Mouse (Mus musculus): Measurements from ENCODE around the gene Gm11937. TPM values are rescaled to one million over a fixed set of nuclear protein-coding genes. Genes with fewer than 3 reads are reported as not detected.
"Not testable (repeated sequence)": the region's sequence is repeated elsewhere in the genome, so short reads cannot be mapped to it uniquely, and the experiment has no call there.

The Gm11937 gene
- total RNA-seq (2021) = not detected
- long read RNA-seq, experiment 1 = 0 reads
- long read RNA-seq, experiment 2 = 0 reads

DNA sequence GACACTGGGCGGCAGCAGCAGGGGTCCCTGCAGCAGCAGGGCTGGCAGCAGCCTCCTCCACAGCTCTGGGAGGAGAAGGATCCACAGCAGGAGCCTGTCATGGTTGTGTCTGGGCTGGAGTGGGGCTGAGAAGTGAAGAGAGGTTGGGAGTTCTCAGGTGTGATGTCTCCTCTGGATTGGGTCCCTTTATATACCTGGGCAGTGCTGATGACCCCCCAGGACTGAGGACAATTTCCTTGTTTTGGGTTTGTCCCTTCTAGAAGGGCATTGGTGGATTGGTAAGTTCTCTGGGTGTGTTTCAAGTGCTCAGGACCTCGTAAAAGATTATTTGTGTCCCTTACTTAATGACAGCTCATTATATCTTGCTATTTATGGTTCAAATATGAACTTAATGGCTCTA, at the start of gene Gm11937:
Gm11937 (minus strand) TSS at position 101 of the 400 bp plus-strand sequence.
- not testable (repeated sequence) for H3K4me3 ChIP-seq; DNase-seq (ENCODE audit: low spot score in 2 of 2)
- H3K27ac ChIP-seq = peak within 1 kb of the TSS; percentile 50

- no peak overlapping the region for H3K4me3 ChIP-seq
- H3K27ac ChIP-seq = no peak overlapping the region
- DNase-seq (ENCODE audit: low spot score in 2 of 2) = no peak
- no peak for TF ChIP-seq CTCF (conservative IDR thresholded peaks at IDR 0.05)
Measured at GRCm38 (mm10) chr11:99659256-99659655, 49.3 kb upstream of the Gm11937 start.

DNA sequence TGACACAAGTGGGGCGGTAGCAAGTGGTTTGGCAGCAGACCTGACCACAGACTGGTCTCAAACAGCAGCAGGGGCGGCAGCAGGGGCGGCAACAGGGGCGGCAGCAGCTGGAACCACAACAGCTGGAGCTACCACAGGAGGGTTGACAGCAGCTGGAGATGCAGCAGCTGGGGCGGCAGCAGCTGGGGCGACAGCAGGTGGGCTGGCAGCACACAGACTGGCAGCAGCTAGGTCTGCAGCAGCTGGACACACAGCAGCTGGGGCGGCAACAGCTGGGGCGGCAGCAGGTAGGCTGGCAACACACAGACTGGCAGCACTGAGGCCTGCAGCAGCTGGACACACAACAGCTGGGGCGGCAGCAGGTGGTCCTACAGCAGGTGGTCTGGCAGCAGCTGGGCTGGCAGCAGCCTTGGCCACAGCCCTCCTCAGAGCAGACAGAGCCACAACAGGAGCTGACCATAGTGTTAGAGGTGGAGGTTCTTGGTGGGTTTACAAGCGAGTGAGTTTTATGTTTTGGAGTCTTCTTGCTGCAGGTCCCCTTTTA, 48.5 kb upstream of the Gm11937 start, which contains the start of gene Gm11563:
Gm11563 (minus strand) TSS at position 494 of the 544 bp plus-strand sequence.
- not testable (repeated sequence) for DNase-seq (ENCODE audit: low spot score in 2 of 2); H3K4me3 ChIP-seq; H3K27ac ChIP-seq

- no peak overlapping the region for H3K4me3 ChIP-seq
- no peak for TF ChIP-seq CTCF (conservative IDR thresholded peaks at IDR 0.05)
- H3K27ac ChIP-seq = no peak overlapping the region
- DNase-seq (ENCODE audit: low spot score in 2 of 2) = no peak
Measured at GRCm38 (mm10) chr11:99657051-99657450, 47.1 kb upstream of the Gm11937 start.

- no peak for DNase-seq (ENCODE audit: low spot score in 2 of 2)
- no peak for TF ChIP-seq CTCF (conservative IDR thresholded peaks at IDR 0.05)
- Histone ChIP-seq H3K27ac (no peak within 1 kb of the TSS), H3K4me3 (no peak within 1 kb of the TSS)
Measured at GRCm38 (mm10) chr11:99650136-99650535, 40.1 kb upstream of the Gm11937 start, which contains the start of gene Gm11555. Gm11555 (minus strand) TSS chr11:99650236.

DNA sequence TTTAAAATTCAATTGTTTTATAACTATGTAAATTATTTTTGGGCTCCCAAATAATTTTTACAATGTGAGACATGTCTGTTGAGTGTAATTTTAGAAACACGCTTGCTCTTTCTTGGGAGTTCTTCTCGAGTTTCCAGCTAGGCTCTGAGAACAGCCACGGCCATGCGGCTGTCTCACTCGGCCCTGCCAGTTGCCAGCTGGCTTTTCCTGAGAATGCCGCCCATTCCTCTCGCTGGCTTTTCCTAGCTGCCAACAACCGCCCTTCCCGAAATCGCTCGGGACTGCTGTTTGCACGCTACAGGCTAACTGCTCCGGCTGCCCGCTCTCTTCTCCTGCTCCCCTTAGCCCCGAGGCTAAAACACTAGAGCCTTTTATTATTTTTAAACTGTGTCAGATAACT, 36.5 kb upstream of the Gm11937 start:
- DNase-seq (ENCODE audit: low spot score in 2 of 2) = peak in 1 of 2 experiments; percentile 13
- Histone ChIP-seq H3K4me3 (no peak overlapping the region), H3K27ac (no peak overlapping the region)
- TF ChIP-seq CTCF (conservative IDR thresholded peaks at IDR 0.05) = no peak

- peak in 1 of 2 experiments; percentile 32 for DNase-seq (ENCODE audit: low spot score in 2 of 2)
- 0 out of 2 replicates have a peak, but pooled peaks have one; percentile 22 for TF ChIP-seq CTCF (conservative IDR thresholded peaks at IDR 0.05)
- Histone ChIP-seq H3K27ac (no peak overlapping the region), H3K4me3 (no peak overlapping the region)
Measured at GRCm38 (mm10) chr11:99644351-99644750, 34.4 kb upstream of the Gm11937 start.

DNA sequence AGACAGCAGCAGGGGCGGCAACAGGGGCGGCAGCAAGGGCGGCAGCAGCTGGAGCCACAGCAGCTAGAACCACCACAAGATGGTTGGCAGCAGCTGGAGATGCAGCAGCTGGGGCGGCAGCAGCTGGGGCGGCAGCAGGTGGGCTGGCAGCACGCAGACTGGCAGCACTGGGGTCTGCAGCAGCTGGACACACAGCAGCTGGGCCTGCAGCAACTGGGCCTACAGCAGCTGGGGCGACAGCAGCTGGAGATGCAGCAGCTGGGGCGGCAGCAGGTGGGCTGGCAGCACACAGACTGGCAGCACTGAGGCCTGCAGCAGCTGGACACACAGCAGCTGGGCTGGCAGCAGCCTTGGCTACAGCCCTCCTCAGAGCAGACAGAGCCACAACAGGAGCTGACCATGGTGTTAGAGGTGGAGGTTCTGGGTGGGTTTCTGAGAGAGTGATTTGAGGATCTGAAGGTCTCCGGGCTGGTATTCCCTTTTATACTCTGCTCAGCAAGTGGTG, 33.7 kb upstream of the Gm11937 start, which contains the start of gene Krtap4-7:
Krtap4-7 (minus strand) TSS at position 455 of the 505 bp plus-strand sequence.
- H3K4me3 ChIP-seq; H3K27ac ChIP-seq; DNase-seq (ENCODE audit: low spot score in 2 of 2): not testable (repeated sequence)

- Histone ChIP-seq H3K27ac (no peak overlapping the region), H3K4me3 (no peak overlapping the region)
- TF ChIP-seq CTCF (conservative IDR thresholded peaks at IDR 0.05) = no peak
- DNase-seq (ENCODE audit: low spot score in 2 of 2) = no peak
Measured at GRCm38 (mm10) chr11:99640926-99641325, 30.9 kb upstream of the Gm11937 start.

GRCm38 (mm10) chr11:99637086-99637485, 27.1 kb upstream of the Gm11937 start:
- DNase-seq (ENCODE audit: low spot score in 2 of 2) = no peak
- TF ChIP-seq CTCF (conservative IDR thresholded peaks at IDR 0.05) = no peak
- H3K27ac ChIP-seq = no peak overlapping the region

DNA sequence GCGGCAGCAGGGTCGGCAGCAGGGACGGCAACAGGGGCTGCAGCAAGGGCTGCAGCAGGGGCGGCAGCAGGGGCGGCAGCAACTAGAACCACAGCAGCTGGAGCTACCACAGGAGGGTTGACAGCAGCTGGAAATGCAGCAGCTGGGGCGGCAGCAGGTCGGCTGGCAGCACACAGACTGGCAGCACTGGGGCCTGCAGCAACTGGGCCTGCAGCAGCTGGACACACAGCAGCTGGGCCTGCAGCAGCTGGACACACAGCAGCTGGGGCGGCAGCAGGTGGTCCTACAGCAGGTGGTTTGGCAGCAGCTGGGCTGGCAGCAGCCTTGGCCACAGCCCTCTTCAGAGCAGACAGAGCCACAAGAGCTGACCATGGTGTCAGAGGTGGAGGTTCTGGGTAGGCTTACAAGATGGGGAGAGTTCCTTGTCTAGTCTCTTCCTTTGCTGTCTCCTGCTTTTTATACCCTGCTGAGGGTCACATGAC, 24.7 kb upstream of the Gm11937 start, which contains the start of gene Krtap4-2:
Krtap4-2 (minus strand) TSS at position 432 of the 482 bp plus-strand sequence.
- no peak within 1 kb of the TSS for H3K4me3 ChIP-seq
- TF ChIP-seq CTCF (conservative IDR thresholded peaks at IDR 0.05) = no peak
- DNase-seq (ENCODE audit: low spot score in 2 of 2) = no peak
- no peak within 1 kb of the TSS for H3K27ac ChIP-seq

More at GRCm38 (mm10) chr11:99637086-99637485, 27.1 kb upstream of the Gm11937 start:
- no peak overlapping the region for H3K4me3 ChIP-seq

DNA sequence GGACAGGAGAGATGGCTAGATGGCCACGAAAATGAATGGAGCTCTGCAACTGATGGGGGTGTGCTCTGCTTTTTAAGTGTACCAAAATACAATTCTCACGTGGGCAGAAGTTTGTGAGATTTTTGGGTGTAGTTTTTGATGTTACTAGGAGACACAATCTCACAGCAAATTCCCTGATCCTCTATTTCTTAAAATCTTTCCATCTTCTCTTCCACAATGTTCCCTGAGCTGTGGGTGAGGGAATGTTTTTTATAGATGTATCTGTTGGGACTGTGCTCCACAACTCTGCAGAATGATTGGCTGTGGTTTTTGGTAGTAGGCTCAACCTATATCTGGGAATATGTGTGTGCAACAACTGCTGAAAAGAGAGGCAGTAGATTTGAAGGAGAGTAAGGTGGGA, 23.3 kb upstream of the Gm11937 start:
- Histone ChIP-seq H3K4me3 (no peak overlapping the region), H3K27ac (no peak overlapping the region)
- no peak for DNase-seq (ENCODE audit: low spot score in 2 of 2)
- TF ChIP-seq CTCF (conservative IDR thresholded peaks at IDR 0.05) = no peak

- TF ChIP-seq CTCF (conservative IDR thresholded peaks at IDR 0.05) = no peak
- H3K27ac ChIP-seq = no peak overlapping the region
- DNase-seq (ENCODE audit: low spot score in 2 of 2) = no peak
- no peak overlapping the region for H3K4me3 ChIP-seq
Measured at GRCm38 (mm10) chr11:99630890-99631289, 20.9 kb upstream of the Gm11937 start.

GRCm38 (mm10) chr11:99628138-99628537, 18.1 kb upstream of the Gm11937 start, which contains the start of gene Krtap4-1:
Krtap4-1 (minus strand) TSS chr11:99628238.
- TF ChIP-seq CTCF (conservative IDR thresholded peaks at IDR 0.05) = no peak
- no peak within 1 kb of the TSS for H3K4me3 ChIP-seq

More at GRCm38 (mm10) chr11:99628138-99628537, 18.1 kb upstream of the Gm11937 start, which contains the start of gene Krtap4-1:
- no peak within 1 kb of the TSS for H3K27ac ChIP-seq
- no peak for DNase-seq (ENCODE audit: low spot score in 2 of 2)
